Mouse (Mus musculus) ES-Bruce4 (cell line): ENCODE data around the gene Hibadh.

Experiments used
- CTCF ChIP-seq: IDR thresholded peaks from one replicate; pipeline ENCODE4 v1.8.1; 2011; ENCODE audit warnings: low read depth, low read length
- EP300 ChIP-seq: IDR thresholded peaks from 2 replicates; pipeline ENCODE4 v1.6.1; 2011; ENCODE audit warnings: low read depth, low read length; ENCODE audit not compliant: insufficient read depth

- TF ChIP-seq CTCF, result no peak
- TF ChIP-seq EP300, result peak; percentile 91
Observed at GRCm38 (mm10) chr6:52637337-52637736, 2.9 kb downstream of the Hibadh start.
